Mouse (Mus musculus) cerebellum, adult (tissue): ENCODE data around the gene Mob1b.

ENCODE experiments used
- ATAC-seq: cut with Nextera tagmentation; 2 replicates; pipeline ENCODE4 v1.9.2; 2017; ENCODE audit warnings: mild to moderate bottlenecking, moderate library complexity, mixed read lengths; ENCODE audit not compliant: insufficient number of reproducible peaks, low FRiP score, low TSS enrichment

The Mob1b gene

GRCm38 (mm10) chr5:88766863-88767262 lies 46.2 kb downstream of the Mob1b start:
- no peak for ATAC-seq

- ATAC-seq, result no peak
Observed at GRCm38 (mm10) chr5:88768201-88768600, 47.5 kb downstream of the Mob1b start.

- ATAC-seq, result no peak
Observed at GRCm38 (mm10) chr5:88782072-88782765, 61.6 kb downstream of the Mob1b start.

- ATAC-seq, result no peak
Observed at GRCm38 (mm10) chr5:88785059-88785458, 64.4 kb downstream of the Mob1b start.

- ATAC-seq, result no peak
Observed at GRCm38 (mm10) chr5:88790675-88791074, 70.0 kb downstream of the Mob1b start.

GRCm38 (mm10) chr5:88791256-88792245 lies 70.9 kb downstream of the Mob1b start:
- ATAC-seq, result peak; percentile 45; the same call in 1 of the 2 replicates

GRCm38 (mm10) chr5:88793676-88794075 lies 73.0 kb downstream of the Mob1b start:
- peak; percentile 56; the same call in 1 of the 2 replicates for ATAC-seq

GRCm38 (mm10) chr5:88795910-88796584 lies 75.4 kb downstream of the Mob1b start:
- ATAC-seq, result no peak

GRCm38 (mm10) chr5:88796588-88796987 lies 75.9 kb downstream of the Mob1b start:
- peak; percentile 47; the same call in 1 of the 2 replicates for ATAC-seq

GRCm38 (mm10) chr5:88797121-88797520 lies 76.5 kb downstream of the Mob1b start:
- ATAC-seq, result no peak

- no peak for ATAC-seq
Observed at GRCm38 (mm10) chr5:88805616-88806015, 85.0 kb downstream of the Mob1b start.

GRCm38 (mm10) chr5:88806278-88806677 lies 85.6 kb downstream of the Mob1b start:
- ATAC-seq, result peak; percentile 67

- ATAC-seq, result no peak
Observed at GRCm38 (mm10) chr5:88807342-88807741, 86.7 kb downstream of the Mob1b start.

- peak; percentile 45; the same call in 1 of the 2 replicates for ATAC-seq
Observed at GRCm38 (mm10) chr5:88813188-88813587, 92.5 kb downstream of the Mob1b start.
